Mouse (Mus musculus): ENCODE measurements around the gene Crat.
A peak's percentile ranks its signal among the peaks of the same experiment; 100 is the strongest.

The Crat gene

DNA sequence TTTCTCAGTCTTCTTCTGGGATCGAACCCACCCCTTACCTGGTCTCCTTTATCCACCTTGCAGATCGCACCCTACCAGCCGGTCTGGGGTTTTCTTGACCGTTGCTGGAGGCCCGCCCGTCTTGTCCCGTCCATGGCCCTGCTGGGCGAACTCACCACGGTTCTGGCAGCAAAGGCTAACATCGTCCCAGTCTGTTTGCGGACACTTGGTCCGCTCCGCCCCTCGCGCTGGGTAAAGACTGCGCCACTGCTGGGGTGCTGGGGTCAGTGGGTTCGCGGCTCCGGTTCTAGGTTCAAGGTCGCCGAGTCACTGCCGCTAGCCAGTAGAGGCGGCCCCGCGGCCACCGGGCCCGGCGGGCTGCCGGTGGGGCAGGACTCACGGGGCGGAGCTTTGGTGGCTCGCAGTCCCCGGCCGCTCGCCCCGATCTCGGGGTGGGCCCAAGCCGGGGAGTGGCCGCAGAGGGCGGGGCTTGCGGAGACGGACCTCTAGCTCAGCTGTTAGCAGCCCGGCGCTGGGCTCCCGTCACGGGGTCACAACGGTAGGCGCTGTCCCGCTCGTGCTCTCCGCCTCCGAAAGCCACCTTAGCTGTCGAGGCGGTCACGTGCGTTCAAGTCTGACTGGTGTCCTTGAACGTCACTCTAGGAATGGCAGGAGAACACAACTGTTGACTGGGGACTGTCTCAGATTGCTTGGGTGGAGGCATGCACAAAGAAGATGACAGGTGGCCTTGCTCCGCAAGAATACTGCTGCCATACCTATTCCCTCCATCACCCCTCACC, at the start of gene Crat:
Gene Crat (minus strand): TSS at position 657 of the 779 bp plus-strand sequence.
- DNase-seq (ENCODE audit: low spot score in 2 of 2): peak; percentile 73 to 82

DNA sequence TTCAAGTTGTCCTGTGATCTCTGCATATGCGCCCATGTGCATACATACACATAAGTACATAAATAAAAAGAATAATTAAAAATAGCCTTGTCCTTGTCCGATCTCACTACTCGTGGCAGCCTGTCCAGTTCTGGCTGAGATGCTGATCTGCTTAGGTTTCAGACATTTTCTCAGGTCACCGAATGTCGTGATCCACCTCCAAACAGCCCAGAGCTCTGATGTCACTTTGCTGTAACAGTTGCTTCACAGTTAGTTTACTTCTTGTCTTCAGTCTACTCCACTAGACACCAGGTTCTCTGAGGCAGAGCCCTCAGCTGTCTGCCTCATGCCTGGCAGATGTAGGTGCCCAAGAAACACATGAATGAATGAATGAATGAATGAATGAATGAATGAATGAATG, 48.8 kb upstream of the Crat start:
- DNase-seq (ENCODE audit: low spot score in 2 of 2): no peak

DNA sequence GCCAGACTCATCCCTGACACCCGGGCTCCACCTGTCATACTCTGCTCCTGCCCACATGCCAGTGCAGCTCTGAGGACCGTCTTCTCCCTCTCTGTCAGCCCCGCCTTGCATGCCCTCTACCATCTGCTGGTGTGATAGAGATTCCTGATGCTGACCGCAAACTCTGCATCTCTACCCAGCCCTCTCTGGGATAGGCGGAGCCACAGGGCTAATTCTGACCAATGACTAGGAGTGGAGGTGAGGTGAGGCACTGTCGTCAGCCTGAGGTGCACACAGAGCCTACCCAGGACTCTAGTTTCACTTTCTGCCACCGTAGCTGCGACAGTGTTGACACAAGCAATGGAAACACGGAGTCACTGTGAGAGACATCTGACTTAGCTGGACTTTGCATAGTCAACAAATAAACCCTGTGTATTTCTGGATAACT, 48.3 kb upstream of the Crat start:
- no peak for DNase-seq (ENCODE audit: low spot score in 2 of 2)

DNA sequence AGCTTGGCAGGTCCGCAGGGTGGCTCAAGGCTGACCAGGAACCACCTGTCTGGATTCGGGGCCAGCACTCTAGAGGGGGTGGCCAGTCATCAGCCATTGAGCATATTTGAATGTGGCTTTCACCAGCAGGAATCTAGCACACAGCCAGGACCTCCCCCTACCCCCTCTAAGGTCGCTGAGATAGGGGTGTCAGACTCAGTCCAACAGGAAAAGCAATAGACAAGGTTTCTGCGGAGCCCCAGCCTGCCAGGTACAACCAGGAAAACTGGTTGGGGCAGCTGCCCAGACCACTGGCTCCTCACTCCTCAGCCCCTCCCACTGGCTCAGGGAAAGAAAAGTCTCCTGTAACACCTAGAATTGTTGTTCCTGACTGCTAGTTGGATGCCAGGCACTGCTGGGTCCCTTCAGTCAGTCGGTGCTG, 47.7 kb upstream of the Crat start:
- DNase-seq (ENCODE audit: low spot score in 2 of 2): no peak

DNA sequence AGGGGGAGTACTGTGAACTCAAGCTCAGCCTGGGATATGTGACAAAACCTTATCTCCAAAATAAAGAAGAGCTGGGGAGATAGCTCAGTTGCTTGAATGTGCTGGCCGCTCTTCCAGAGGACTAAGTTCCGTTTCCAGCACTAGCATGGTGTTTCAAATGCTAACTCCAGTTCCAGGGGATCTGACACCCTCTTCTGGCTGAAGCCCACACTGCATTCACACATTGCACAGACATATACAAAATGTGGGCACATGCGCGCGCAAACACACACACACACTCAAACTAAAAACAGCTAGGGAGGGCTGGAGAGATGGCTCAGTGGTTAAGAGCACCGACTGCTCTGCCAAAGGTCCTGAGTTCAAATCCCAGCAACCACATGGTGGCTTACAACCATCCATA, 43.6 kb upstream of the Crat start:
- no peak for DNase-seq (ENCODE audit: low spot score in 2 of 2)

DNA sequence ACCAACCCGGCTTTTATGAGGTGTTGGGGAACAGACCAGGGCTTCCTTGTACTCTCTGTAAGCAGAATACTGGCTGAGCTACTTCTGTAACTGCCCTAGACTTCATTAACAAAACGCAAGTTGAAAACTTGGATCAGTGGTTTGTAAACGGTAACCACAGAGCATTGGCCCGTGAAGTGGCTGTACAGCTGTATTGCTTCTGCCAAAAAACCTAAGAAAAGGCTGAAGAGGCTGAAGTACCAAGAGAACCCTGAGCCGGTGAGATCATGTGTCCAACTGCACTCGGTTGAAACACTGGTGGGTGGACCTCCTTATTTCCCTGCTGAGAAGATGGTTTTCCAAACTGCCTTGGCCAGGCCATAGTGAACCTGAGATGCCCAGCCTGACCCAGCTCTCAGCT, 42.7 kb upstream of the Crat start:
- DNase-seq (ENCODE audit: low spot score in 2 of 2): no peak

DNA sequence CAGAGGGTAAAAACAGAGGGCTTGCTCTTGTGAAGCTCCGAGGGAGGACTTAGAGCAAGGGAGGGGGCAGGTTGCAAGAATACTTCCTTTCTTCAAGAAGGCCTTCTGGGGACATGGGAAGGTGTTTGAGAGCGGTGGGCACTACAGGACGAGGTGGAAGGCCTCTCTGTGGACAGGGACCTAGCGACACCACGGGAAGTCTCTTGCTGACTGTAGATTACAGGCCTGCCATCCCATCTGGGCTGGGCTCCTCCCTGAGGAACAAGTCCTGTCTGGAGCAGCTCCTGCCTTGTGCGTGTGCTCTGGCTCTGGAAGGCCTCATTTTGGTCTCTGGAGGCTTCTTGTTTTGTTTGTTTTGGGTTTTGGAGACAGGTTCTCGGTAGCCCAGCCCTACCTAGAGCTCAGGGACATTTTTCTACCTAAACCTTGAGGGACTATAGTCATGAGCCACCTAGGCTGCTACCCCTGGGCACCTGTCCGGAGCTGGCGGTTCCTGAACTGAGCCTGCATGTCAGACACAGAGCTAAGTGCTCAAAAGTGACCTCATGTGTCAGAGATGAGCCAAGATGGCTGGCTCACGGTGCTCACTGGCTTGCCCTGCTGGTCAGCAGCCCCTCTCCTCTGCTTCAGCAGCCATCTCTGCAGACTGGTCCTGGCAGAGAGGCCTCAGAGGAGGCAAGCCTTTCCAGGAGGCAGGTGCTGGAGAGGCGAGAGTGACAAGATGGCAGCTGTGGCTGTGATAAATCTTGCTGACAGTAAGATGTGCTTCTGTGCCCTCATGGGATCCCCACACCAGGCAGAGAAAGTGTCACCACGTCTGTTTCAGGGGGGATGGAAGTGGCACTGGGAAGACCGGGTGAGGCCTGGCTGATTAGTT, 40.7 kb upstream of the Crat start:
- DNase-seq (ENCODE audit: low spot score in 2 of 2): no peak

DNA sequence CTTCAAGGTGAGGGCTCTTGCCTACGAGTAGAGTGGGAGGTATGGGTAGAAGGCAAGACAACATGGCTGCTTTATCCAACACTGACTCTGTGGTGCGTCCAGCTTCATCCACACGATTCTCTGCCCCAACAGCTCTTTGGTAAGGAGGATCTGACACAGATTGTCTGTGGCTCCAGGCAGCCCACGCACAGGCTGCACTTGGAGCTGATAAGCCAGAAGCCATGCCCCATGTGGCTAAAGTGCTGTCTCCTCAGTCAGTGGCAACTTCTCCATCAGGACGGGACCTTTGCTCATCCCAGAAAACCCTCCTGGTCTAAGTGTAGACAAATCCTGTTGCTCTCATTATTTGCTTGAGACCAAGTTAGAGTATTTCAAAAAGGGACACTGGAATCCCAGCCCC, 39.0 kb upstream of the Crat start:
- no peak for DNase-seq (ENCODE audit: low spot score in 2 of 2)

DNA sequence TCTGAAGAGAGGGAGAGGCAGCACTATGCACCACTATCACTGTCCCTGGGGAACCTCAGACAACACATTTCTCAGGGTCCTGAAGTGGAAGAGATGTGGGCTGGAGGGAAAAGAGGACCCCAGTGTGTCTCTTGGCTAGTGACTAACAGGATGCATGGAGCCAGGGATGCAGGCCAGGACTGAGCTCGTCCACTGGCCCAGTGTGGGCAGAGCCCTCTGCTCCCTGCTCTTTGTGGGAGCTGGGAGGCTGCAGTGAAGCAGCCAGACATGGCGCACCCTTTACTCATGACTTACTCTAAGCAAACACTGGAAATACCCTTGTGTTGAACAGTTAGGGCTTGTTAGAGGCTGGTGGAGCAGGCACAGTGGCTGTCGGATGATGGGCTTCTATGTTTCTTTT, 38.0 kb upstream of the Crat start:
- no peak for DNase-seq (ENCODE audit: low spot score in 2 of 2)

DNA sequence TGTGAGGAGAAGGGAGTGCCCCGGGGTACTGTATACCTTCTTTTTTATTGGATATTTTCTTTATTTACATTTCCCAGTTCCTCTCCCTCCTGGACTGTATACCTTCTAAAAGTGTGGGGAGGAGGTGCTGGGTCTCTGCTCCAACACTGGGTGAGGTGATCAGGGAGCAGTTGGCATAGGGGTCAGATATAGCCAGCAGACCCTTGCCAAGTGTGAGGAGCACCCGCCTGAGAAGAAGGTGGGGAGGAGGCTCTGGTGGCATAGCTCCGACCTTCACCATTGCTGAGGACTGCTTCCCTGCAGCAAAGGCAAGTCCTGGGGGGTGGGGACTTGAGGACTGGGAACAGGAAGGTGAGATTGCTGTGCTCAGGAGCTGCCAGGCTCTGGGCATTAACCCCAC, 35.9 kb upstream of the Crat start:
- DNase-seq (ENCODE audit: low spot score in 2 of 2): no peak

DNA sequence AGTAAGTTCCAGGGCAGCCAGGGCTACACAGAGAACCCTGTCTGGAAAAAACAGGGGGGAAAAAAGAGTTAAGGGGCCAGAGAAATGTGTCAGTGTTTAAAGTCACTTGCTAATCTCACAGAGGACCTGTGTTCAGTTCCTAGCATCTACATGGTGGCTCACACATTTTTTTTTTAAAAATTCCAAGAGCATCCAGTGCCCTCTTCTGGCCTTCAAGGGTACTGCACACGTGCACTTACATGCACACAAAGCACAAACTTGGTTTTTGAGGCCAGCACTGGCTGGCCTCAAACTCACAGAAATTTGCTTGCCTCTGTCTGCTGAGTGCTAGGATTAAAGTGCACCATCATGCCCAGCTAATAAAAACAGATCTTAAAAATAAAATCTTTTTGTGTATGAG, 34.9 kb upstream of the Crat start:
- no peak for DNase-seq (ENCODE audit: low spot score in 2 of 2)

DNA sequence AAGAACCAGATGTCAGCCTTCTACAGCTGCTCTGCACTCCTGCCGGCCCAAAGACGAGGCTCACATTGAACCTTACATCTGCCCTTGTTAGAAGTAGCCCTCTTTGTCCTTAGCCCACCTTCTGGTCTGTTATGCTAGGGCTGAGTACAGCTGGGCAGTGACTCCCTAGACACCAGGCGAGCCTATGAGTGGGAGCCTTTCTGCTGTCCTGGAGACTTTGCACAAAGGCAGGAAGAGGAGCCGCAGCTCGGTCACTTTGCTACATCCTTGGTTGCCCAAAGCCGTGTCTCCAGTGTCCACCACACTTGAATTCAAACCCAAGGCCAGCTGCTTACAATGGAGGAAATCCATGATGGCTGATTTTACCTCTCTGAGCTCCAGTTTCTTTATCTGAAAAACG, 32.8 kb upstream of the Crat start:
- DNase-seq (ENCODE audit: low spot score in 2 of 2): no peak

DNA sequence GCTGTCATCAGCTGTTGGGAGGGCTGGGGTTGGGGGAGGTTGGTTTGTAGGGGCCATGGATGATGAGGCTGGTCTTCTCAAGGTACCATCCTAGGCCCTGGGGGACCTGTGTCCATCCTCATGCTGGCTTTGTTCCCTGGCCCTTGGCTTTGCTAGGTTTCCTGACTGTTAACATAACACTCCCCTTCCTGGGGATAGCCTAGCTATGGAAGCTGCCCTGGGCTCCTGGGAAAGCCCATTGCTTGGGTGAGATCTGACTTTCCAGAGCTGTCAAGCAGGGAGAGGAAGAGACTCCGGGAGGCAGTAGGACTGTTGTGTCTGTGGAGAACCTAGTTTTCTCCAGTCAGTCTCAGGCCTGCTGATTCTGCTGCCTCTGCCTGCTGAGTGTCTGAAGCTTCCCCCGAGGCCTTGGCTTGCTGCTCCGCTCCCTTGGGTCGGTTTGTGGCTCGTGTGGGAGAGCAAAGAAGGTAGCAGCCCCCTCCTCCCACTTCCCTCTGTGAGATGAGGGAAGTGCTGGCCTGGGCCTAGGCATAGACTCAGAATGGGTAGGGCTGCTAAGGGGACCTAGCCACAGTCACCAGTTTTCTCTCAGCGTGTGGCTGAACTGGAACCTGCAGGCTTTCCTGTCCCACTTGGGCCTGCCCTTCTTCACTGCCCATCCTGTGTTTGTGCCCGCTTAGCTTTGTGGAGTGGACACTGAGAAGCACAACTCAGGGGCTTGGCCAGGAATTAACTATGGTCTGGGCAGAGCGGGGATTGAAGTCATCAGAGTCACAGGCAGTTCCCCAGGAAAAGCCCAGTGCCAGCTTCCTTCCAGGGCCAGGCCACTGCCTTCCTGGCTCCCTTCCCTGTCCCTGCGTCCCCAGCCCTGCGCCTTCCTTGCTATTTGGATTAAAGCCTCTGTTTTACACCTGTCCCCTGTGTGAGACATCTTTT, 31.5 kb upstream of the Crat start:
- DNase-seq (ENCODE audit: low spot score in 2 of 2): no peak

DNA sequence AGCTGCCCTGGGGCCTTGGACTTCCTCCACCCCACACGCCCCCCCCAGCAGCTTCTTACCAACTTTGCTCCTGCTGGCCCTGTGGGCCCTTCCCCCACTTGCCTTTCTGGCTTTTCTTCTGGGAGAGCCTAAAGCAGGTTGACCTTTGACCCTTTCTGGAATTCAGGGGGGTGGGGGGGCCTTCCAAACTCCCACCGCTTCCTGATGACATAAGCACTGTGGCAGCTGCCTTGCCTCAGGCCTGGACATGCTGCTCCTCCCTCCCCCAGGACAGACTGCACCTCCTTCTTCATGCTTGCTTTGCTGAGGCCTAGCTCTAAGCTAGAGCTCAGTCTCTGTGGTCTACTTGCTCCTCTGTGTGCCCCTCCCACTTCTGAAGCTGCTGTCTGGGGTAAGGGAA, 29.7 kb upstream of the Crat start:
- no peak for DNase-seq (ENCODE audit: low spot score in 2 of 2)

DNA sequence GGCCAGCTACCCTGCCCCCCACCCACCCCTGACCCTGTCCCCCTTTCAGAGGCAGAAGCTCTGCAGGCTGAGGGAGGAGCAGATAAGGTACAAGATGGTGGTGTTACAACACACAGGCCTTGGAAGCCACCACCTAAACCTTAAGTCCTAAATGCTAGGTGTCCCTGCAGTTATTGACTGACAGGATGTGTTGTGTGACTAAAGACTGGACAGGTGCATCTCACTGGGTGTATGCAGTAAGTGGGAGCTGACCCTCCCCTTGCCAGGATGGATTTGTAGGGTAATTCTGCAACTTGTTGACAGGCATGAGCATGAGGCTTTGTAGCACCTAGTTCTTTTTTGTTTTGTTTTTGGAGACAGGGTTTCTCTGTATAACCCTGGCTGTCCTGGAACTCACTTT, 28.8 kb upstream of the Crat start:
- no peak for DNase-seq (ENCODE audit: low spot score in 2 of 2)

DNA sequence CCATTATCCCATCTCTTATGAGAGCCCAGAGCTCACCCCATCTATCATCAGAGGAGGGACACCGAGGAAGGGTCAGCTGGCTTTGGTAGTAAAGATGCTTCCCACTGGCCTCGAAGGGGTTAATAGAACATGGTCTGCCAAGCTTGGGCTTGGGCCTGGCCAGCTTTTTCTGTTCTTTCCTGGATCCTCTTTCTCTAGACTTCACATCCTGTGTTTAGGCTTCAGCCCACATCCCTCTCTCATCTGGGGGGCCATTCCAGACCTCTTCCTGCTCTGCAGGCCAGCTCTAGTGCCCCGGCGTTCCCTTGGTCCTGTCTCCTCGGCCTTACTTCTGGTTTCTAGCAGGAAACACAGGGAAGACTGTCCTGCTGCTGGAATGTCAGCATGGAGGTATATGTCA, 28.4 kb upstream of the Crat start:
- DNase-seq (ENCODE audit: low spot score in 2 of 2): no peak

DNA sequence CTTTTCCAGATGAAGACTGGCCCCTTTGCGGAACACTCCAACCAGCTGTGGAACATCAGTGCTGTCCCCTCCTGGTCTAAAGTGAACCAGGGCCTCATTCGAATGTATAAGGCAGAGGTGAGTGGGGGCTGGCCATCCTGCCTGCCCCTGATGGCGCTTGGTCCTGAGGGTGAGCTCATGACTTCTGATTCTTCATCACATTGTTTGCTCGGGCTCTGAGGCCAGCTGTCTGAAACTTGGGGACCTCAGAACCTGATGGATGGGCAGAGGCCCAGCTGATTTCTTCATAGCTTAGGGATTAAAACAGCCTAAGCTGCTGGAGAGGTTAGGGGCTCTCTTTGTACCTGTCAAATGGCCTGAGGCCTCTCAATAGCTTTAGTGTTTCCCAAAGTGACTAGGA, 27.7 kb upstream of the Crat start:
- DNase-seq (ENCODE audit: low spot score in 2 of 2): no peak

DNA sequence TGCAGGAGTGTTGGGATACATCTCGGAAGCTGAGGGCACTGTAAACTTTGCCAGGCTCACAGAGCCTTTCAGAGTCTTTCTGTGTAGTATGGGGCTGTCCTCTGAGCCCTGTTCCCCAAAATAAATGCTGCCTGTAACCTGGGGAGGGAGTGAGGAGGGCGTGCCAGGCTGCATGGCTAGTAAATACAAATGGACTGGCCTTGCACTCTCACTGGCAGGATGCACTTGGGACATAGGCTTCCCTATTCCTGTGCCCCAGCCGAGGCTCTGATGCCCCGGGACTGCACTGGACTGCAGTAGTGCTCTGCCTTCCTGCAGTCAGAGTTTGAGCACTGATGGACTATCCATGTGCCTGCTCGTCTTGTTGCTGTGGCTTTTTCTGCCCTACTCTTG, 26.9 kb upstream of the Crat start:
- DNase-seq (ENCODE audit: low spot score in 2 of 2): no peak

DNA sequence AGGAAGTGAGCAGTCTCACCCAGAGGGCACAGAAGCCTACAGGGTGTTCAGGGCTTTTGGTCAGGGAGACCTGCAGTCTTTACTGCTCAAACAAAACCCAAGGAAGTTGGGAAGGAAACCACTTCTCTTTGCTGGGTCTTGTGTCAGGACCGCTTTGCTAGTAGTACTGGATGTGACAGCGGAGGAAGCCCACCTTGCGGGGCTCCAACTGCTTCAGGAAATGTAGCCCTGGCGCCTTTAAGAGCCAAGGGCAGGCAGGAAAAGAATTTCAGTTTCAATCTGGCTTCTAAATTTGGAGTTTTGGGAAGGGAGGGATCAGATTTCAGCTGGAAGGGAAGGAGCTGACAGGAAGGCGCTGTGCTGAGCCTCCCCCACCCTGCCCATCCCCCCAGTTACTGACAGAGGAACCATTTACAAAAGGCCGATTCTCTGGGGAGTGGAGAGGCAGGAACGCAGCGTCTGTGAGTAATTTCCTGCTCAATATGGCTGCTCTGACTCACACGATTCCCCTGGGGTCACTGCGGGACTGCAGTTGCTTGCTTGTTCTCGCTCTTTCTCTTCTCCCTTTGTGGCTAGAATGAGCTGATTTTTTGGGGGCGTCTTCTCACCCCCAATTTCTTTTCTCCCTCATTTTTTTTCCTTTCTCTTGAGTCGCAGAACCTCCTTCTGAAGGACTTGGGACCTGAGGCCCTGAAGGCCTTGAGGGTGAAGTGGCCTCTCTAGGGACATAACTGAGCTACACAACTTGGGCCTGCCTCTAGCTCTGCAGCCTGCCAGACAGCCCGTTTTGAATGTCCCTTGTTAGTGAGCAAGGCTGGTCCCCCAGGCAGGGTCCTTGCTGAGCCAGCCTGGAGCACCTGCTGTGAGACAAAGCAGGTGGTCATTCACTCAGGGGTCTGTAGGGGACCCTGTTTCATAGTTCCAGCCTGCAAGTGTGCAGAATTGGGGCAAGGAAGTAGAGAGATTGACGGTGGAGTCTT, 26.2 kb upstream of the Crat start:
- DNase-seq (ENCODE audit: low spot score in 2 of 2): peak in 1 of 2 experiments; percentile 57

DNA sequence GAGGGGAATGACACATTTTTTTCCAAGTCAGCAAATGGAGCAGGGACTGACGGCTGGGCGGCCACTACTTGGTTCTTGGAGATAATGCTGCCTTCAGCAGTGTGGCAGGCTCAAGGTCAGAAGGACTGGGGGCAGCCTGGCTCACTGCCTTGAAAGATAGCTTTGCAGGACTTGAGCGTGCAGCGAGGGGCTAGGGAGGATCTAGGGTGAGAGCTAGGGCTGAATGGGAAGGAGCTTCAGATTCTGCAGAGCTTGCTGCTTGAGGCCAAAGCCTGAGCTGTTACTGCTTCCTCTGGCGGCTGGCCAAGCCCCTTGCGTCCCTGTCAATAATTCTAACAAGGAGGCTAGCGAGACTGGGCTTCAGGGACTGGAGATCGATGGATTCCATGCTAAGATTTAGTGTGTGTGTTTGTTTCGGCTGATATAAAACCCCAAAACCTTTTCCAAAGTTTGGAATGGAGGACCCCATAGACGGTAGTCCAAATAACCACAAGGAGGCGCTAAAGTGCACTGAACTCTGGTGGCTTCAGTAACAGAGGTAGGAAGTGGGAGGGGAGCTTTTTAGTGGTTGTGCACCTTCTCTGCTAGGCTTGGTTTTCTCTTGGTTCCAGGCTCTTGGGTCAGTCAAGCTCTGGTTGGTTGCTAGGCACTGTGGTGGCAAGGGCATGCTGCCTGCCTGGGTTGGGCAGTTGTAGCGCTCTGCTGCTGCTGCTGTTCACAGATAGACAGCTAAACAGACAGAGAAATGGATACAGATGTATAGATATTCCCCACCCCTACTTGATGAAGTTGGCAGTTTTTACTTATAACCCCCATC, 25.3 kb upstream of the Crat start:
- DNase-seq (ENCODE audit: low spot score in 2 of 2): peak in 1 of 2 experiments; percentile 50

Measured in cerebellum, postnatal 4 days (tissue).